Mouse (Mus musculus) forebrain, embryonic 13.5 days (tissue): Measurements from ENCODE around the gene Gm13420. TPM values are rescaled to one million over a fixed set of nuclear protein-coding genes. Genes with fewer than 3 reads are reported as not detected.
"Not testable (repeated sequence)": the region's sequence is repeated elsewhere in the genome, so short reads cannot be mapped to it uniquely, and the experiment has no call there.

Experiments used
- ATAC-seq: fragments of 200-750 bp; cut with Nextera tagmentation; 2 replicates; pipeline ENCODE4 v1.8.0; 2017
- H3K27ac ChIP-seq: fragments of 300-500 bp; sonication (generic); 2 replicates; pipeline ENCODE4 v1.5.1; 2015; ENCODE audit warnings: inconsistent platforms, mild to moderate bottlenecking, moderate library complexity
- H3K27me3 ChIP-seq: fragments of 300-500 bp; sonication (generic); 2 replicates; pipeline ENCODE4 v1.6.1; 2015; ENCODE audit warnings: mild to moderate bottlenecking, inconsistent platforms
- H3K36me3 ChIP-seq: fragments of 300-500 bp; sonication (generic); 2 replicates; pipeline ENCODE4 v1.6.1; 2015; ENCODE audit warnings: mild to moderate bottlenecking, inconsistent platforms; ENCODE audit not compliant: poor library complexity, severe bottlenecking
- H3K4me1 ChIP-seq: fragments of 300-500 bp; sonication (generic); 2 replicates; pipeline ENCODE4 v1.6.1; 2015; ENCODE audit warnings: inconsistent platforms
- H3K4me2 ChIP-seq: fragments of 300-500 bp; sonication (generic); 2 replicates; pipeline ENCODE4 v1.6.1; 2015; ENCODE audit warnings: inconsistent platforms, mild to moderate bottlenecking, moderate library complexity
- H3K4me3 ChIP-seq: fragments of 300-500 bp; sonication (generic); 2 replicates; pipeline ENCODE4 v1.5.1; 2015; ENCODE audit warnings: mild to moderate bottlenecking, inconsistent platforms
- H3K9ac ChIP-seq: fragments of 300-500 bp; sonication (generic); 2 replicates; pipeline ENCODE4 v1.6.1; 2015; ENCODE audit warnings: mild to moderate bottlenecking, inconsistent platforms
- H3K9me3 ChIP-seq: fragments of 300-500 bp; sonication (generic); replicated peaks from 2 replicates; pipeline ENCODE4 v1.6.1; 2016; ENCODE audit warnings: inconsistent platforms
- WGBS: fragments of 180-500 bp; shearing (Covaris S2); methylation state at CpG from one replicate; pipeline ENCODE4 v1.1.7; 2015; 5-methylcytosine and 5-hydroxymethylcytosine counted together
- polyA plus RNA-seq: library from polyadenylated mRNA; unstranded; fragments of >200 nt; fragmentation: Nextera tagmentation; extraction: Ambion mirVana; gene quantifications from 2 replicates; pipeline ENCODE4 v1.2.1, GENCODE M21; 2015

Gm13420 gene
- polyA plus RNA-seq, 1 experiment from 2014 or later: not detected

DNA sequence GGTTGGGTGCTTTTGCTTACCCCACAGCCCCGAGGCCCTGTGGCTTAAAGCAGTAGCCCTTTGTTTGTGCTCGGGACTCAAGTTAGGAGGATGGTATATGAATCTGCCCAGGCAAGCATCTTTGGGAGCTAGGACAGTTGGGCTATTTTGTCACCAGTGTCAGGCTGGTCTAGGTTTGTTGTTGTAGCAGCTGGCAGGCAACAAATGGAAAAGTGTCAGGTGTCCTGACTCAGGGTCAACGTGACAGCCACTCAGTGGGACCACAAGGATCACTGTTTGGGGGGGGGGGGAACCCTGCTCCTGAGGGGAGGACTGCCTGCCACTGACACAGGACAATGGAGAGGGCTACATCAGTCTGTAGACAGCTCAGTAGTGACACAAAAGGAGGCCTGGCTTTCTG lies 40.4 kb downstream of the Gm13420 start:
- no peak for ATAC-seq
- Histone ChIP-seq H3K9ac (no peak overlapping the region), H3K4me3 (no peak overlapping the region), H3K4me1 (peaks cover 3% of the 10 kb centered on the region), H3K9me3 (no peaks in the 10 kb centered on the region), H3K27ac (no peak overlapping the region), H3K36me3 (peaks cover 85% of the 10 kb centered on the region), H3K27me3 (no peaks in the 10 kb centered on the region), H3K4me2 (no peak overlapping the region)
- WGBS: 73% methylated on average over 3 of the region's 3 CpGs

DNA sequence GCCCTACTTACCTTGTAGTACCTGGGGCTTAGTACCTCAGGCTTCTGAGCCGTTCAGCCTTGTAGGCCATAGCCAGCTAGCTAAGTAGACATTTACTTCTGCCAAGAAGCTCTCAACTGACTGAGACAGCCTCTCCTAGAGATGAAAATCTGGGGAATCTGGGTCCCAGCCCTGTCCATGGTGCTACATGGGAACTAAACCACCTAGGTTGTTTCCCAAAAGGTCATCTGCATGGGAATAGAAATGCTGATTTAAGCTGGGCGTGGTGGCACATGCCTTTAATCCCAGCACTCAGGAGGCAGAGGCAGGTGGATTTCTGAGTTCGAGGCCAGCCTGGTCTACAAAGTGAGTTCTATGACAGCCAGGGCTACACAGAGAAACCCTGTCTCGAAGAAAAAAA lies 43.3 kb downstream of the Gm13420 start:
- H3K9ac ChIP-seq, H3K4me2 ChIP-seq, H3K27ac ChIP-seq, H3K4me1 ChIP-seq, H3K4me3 ChIP-seq, H3K9me3 ChIP-seq, H3K27me3 ChIP-seq, ATAC-seq: not testable (repeated sequence)
- H3K36me3 ChIP-seq: peaks cover 89% of the 10 kb centered on the region
- WGBS: 93% methylated on average over 4 of the region's 4 CpGs

DNA sequence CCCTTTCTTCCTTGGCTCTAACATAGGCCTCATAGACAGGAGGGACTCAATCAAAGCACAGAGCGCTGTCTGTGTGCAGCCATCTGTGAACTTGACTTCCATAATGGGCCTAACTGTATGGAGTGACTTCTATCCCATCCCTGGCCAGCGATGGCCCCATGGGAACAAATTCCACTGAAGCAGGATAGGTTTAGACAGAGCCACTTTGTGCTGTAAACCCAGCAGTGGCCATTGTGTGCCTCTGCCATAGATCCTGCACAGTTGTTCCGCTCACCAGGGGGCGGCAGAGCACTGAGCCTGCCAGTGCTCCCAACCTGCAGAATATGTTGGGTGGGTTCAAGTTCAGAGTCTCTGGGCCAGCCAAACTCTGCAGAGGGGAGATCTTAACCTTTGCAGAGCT lies 43.8 kb downstream of the Gm13420 start:
- no peak overlapping the region for H3K9ac ChIP-seq
- H3K27me3 ChIP-seq: no peaks in the 10 kb centered on the region
- H3K4me3 ChIP-seq: no peak overlapping the region
- no peak for ATAC-seq
- peaks cover 89% of the 10 kb centered on the region for H3K36me3 ChIP-seq
- no peaks in the 10 kb centered on the region for H3K9me3 ChIP-seq
- H3K4me1 ChIP-seq: no peaks in the 10 kb centered on the region
- 92% methylated on average over 4 of the region's 4 CpGs for WGBS
- H3K4me2 ChIP-seq: no peak overlapping the region
- H3K27ac ChIP-seq: no peak overlapping the region

DNA sequence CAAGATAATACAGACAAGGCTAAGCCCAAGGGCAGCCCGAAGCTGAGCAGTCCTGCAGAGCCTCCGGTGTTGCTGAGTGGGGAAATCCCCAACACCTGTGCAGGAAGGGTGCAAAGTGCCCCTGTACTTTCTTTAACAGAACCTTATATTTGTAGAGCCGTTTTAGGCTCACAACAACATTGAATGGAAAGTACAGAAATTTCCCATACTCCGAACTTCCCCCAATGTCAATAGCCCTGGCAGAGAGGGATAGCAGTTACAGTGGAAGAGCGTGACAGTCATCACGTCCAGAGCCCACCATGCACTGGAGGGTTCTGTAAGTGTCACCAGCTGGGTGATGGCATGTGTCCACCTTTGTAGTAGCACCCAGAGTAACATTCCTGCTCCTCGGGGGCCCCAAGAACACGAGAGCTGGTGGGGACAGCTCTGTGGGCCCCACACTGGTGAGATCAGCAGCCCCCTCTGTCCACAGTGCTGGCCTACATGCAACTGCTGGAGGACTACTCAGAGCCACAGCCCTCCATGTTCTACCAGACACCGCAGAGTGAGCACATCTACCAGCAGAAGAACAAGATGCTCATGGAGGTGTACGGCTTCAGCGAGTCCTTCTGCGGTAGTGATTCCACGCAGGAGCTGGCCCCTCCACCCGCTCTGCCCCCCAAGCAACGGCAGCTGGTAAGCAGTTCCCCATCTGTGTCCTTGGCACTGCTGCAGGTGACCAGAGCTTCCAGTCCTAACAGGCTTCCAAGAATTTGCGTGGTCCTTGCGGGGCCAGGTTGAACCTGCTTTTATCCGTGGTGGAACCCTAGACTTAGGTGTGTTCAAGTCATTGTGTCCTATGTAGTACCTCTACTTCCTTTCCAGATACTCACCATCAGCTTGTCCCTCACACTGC lies 44.5 kb downstream of the Gm13420 start:
- Histone ChIP-seq H3K36me3 (peaks cover 91% of the 10 kb centered on the region), H3K4me3 (no peak overlapping the region), H3K27me3 (no peaks in the 10 kb centered on the region), H3K4me2 (no peak overlapping the region), H3K27ac (no peak overlapping the region), H3K9ac (no peak overlapping the region), H3K4me1 (no peaks in the 10 kb centered on the region), H3K9me3 (no peaks in the 10 kb centered on the region)
- WGBS: 96% methylated on average over 18 of the region's 18 CpGs
- ATAC-seq: no peak

DNA sequence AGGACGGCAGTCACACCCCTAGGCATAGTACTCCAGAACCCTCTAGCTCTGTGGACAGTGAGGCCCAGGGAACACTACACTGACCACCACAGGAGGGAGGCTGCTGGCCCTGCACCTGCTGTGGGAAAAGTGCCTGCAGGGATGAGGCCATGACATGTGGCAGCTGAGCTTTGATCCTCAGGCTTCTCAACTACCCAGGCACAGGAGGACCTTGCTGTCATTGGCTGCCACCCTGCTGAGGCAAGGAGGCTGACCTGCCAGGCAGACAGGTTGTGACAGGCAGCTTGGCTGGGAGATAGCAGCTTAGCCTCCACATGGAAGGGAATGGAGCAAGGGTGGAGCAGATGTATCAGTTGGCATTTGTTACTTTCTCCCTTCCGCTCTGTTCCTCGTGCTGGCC lies 46.0 kb downstream of the Gm13420 start:
- H3K9me3 ChIP-seq: no peaks in the 10 kb centered on the region
- no peak overlapping the region for H3K4me3 ChIP-seq
- no peak overlapping the region for H3K27ac ChIP-seq
- H3K36me3 ChIP-seq: peaks cover 93% of the 10 kb centered on the region
- no peak overlapping the region for H3K4me2 ChIP-seq
- 94% methylated on average over 3 of the region's 3 CpGs for WGBS
- H3K9ac ChIP-seq: no peak overlapping the region
- no peaks in the 10 kb centered on the region for H3K27me3 ChIP-seq
- ATAC-seq: no peak
- no peaks in the 10 kb centered on the region for H3K4me1 ChIP-seq

DNA sequence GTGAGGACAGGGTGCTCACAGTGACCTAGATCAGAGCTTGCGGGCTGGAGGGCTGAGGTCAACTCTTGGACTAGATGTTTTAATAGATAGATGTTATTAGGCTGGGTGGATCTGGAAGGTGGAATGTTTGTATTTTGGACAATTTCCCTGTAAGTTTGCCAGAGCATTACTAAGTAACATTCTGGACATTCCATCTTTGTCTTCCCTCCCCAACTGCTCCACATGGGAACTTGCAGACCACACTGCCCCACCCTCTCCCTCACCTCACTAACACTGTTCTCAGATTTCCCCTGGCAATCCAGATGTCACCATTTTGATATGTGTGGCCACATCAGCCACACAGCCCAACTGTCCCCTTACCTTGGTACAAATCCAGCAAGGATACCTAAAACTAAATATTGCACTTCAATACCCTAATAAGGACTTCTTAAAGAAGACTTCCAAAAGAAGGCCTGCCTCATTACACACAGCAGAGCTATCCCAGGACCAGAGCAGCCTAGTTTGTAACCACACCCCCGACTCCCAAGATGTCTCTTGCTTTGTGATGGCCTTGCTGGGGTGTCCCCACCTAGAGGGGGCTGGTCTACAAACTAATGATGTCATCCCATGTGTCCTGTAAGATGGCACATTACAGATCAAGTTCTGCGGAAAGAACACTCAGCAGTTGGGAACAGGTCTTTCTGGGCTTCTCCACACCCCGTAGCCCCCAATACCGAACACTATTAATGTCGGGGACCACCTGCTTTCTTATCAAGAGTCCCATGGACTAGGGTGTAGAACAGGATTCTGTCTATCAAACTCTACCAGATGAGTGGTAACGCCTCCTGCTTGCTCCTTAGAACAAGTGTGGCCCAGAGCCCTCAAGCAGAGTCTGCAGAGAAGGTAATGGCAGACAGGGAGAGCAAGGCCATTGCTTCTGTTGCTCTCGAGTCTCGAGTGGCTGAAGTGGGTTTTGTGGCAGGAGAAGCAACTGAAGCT lies 48.1 kb downstream of the Gm13420 start:
- Histone ChIP-seq H3K4me1 (no peaks in the 10 kb centered on the region), H3K27me3 (no peaks in the 10 kb centered on the region), H3K4me3 (no peak overlapping the region), H3K4me2 (no peak overlapping the region), H3K36me3 (peaks cover 99% of the 10 kb centered on the region), H3K9ac (no peak overlapping the region), H3K9me3 (no peaks in the 10 kb centered on the region), H3K27ac (no peak overlapping the region)
- 95% methylated on average over 9 of the region's 9 CpGs for WGBS
- ATAC-seq: no peak

DNA sequence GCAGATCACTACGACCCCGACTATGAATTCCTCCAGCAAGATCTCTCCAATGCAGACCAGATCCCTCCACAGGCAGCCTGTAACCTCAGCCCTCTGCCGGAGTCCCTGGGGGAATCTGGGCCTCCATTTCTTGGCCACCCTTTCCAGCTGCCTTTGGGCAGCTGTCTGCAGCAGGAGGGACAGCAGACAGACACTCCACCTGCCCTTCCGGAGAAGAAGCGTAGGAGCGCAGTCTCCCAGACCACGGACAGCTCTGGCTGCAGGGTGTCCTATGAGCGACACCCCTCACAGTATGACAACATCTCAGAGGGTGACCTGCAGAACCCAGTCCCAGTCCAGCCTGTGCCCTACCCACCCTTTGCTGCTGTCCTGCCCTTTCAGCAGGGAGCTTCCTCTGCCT lies 49.3 kb downstream of the Gm13420 start:
- H3K4me2 ChIP-seq: no peak overlapping the region
- H3K4me1 ChIP-seq: no peaks in the 10 kb centered on the region
- H3K4me3 ChIP-seq: no peak overlapping the region
- no peaks in the 10 kb centered on the region for H3K9me3 ChIP-seq
- no peak overlapping the region for H3K27ac ChIP-seq
- no peaks in the 10 kb centered on the region for H3K27me3 ChIP-seq
- WGBS: 96% methylated on average over 8 of the region's 8 CpGs
- ATAC-seq: no peak
- peaks cover 97% of the 10 kb centered on the region for H3K36me3 ChIP-seq
- H3K9ac ChIP-seq: no peak overlapping the region

DNA sequence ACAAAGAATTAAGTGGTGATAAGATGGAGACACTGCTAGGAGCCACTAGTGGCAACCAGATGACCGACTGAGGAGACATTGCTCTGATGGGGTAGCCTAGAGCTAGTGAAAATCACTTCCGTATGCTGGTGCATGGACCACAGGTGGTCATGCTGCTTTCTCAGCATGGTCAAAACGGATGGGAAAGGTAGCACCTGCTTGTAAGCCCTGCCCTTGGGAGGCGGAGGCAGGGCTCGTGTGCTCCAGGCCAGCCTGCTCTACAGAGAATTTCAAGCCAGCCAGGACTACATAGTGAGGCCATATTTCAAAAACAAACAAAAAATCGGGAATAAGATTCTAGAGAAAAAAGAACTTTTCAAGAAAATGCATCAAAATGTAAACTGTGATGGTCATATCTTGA lies 50.1 kb downstream of the Gm13420 start:
- Histone ChIP-seq H3K36me3 (peaks cover 97% of the 10 kb centered on the region), H3K27me3 (no peaks in the 10 kb centered on the region), H3K4me1 (no peaks in the 10 kb centered on the region), H3K4me2 (no peak overlapping the region), H3K9ac (no peak overlapping the region), H3K9me3 (no peaks in the 10 kb centered on the region), H3K4me3 (no peak overlapping the region), H3K27ac (no peak overlapping the region)
- 88% methylated on average over 6 of the region's 6 CpGs for WGBS
- ATAC-seq: no peak

DNA sequence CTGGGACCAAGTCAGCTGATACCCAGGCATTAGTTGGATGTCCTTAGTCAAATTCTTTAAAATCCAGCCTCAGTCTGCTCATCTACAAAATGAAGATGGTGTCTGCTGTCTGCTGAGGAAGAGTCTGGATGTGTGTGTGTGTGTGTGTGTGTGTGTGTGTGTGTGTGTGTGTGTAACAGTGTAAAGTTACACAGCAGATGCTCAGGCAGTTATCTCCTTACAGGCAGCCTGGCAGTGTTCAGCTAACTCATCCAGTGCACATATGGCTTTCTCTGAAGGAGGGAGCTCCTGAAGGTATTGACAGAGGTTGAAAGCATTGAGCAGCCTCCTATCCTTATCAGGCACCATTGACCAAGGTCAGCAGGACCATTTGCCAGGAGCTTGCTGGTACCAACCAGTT lies 50.6 kb downstream of the Gm13420 start:
- no peaks in the 10 kb centered on the region for H3K4me1 ChIP-seq
- H3K9ac ChIP-seq: no peak overlapping the region
- ATAC-seq: no peak
- no peak overlapping the region for H3K27ac ChIP-seq
- H3K4me2 ChIP-seq: no peak overlapping the region
- peaks cover 97% of the 10 kb centered on the region for H3K36me3 ChIP-seq
- H3K9me3 ChIP-seq: no peaks in the 10 kb centered on the region
- H3K27me3 ChIP-seq: no peaks in the 10 kb centered on the region
- H3K4me3 ChIP-seq: no peak overlapping the region

DNA sequence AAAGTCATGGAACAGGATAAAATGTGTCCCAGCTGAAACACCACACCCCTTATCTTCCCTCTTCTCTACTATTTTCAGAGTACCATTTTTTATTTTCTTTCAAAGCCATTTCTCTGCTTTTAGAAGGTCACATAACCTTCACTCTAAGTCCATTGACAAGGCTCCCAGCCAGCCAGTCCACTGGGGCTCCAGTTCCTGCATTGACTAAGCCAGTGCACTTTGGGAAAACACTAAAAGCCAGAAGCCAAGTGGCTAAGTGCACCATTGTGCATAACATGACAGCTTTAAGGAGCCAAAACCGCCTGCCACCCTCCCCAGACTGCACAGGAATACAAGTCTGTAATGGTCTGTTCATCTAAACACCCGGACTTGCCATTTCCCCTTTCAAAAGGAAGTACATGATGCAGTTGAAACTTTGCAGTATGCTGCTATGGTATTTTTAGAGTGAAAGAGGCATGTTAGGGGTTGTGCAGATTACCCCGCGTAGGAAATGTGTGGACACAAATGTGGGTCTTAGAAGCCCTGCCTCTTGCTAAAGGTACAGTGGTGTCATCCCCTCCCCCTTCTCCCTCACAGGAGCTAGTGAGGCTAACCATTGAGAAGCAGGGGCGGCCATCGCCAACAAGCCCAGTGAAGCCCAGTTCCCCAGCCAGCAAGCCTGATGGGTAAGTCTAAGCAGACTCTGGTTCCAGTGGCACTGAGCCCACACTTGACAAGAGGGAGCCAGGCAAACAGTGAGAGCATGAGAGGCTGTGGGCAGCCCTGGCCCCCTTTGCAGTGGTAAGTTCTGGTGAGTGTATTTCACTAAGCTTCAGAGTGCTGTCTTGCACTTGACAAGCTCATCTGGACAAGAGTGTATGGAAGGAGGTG lies 52.8 kb downstream of the Gm13420 start:
- Histone ChIP-seq H3K27me3 (no peaks in the 10 kb centered on the region), H3K4me1 (no peaks in the 10 kb centered on the region), H3K4me2 (no peak overlapping the region), H3K4me3 (no peak overlapping the region), H3K9ac (no peak overlapping the region), H3K36me3 (peaks cover 86% of the 10 kb centered on the region), H3K27ac (no peak overlapping the region), H3K9me3 (no peaks in the 10 kb centered on the region)
- ATAC-seq: no peak
- WGBS: 92% methylated on average over 6 of the region's 6 CpGs

DNA sequence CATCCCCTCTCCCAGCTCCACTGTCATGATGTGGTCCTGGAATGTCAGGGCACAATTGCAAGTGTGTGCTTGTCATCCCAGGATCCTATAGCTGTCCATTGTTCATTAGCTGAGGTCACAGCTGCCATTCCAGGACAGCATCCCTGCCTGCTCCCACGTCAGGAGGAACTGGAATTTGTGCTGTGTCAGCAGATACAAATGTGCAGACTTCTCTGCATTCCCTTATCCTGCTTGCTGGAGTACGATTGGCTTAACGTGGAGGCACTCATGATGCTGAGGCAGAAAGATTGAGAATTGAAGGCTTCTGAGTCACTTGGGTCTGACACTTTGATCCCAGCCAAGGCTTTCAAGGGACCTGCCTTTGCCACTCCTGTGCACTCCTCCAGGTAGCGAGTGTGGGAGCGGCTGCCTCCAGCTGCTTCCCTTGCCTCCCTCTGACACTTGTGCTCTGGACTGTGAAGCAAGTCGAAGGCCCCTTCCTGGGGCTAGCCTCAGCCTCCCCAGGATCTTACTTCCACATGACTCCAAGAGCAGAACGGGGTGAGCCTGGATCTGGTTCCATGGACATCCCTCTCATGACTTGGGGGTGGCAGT lies 55.2 kb downstream of the Gm13420 start:
- Histone ChIP-seq H3K9ac (no peak overlapping the region), H3K36me3 (peaks cover 86% of the 10 kb centered on the region), H3K27ac (no peak overlapping the region), H3K9me3 (no peaks in the 10 kb centered on the region), H3K4me2 (no peak overlapping the region), H3K4me3 (no peak overlapping the region), H3K4me1 (no peaks in the 10 kb centered on the region), H3K27me3 (no peaks in the 10 kb centered on the region)
- WGBS: 87% methylated on average over 7 of the region's 7 CpGs
- ATAC-seq: no peak
